Mouse (Mus musculus): ENCODE results near the gene Abca1. TPM values are rescaled to one million over a fixed set of nuclear protein-coding genes. Genes with fewer than 3 reads are reported as not detected.

Gene Abca1
- polyA plus RNA-seq, 1 experiment from 2014 or later: 16.3 TPM

DNA sequence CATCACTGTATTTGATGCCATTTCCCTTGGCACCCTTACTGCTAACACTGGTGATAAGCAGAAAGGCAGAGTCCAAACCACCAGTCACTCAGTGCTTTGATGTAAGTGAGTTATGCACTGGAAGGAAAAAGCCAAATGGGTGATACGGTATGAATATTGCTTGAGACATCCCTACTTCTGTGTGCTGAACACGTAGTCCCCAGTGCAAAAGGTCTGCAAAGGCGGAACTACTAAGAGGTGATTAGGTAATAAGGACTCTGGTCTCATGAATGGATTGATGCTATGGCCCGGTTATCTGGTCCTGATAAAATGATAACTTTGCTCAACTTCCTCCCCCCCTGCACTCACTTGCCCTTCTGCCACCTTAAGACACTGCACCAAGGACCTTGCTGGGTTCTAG, 26.4 kb upstream of the Abca1 start:
- H3K4me2 ChIP-seq: no peak overlapping the region
- H3K27ac ChIP-seq (ENCODE audit: low read depth, low read length): no peak overlapping the region
- WGBS: 78% methylated on average over 4 of the region's 4 CpGs
- no peaks in the 10 kb centered on the region for H3K27me3 ChIP-seq (replicated peaks; ENCODE audit: control insufficient read depth, insufficient read depth, low read length)
- H3K36me3 ChIP-seq (ENCODE audit: control insufficient read depth, insufficient read depth, low read length): no peaks in the 10 kb centered on the region
- ATAC-seq (replicated peaks; ENCODE audit: low FRiP score): no peak
- no peak overlapping the region for H3K4me3 ChIP-seq (ENCODE audit: low read depth, low read length)
- no peaks in the 10 kb centered on the region for H3K9me3 ChIP-seq (ENCODE audit: control insufficient read depth, low read length)
- no peak overlapping the region for H3K9ac ChIP-seq (ENCODE audit: low read depth, low read length)
- no peak for DNase-seq (ENCODE audit: low spot score)
- H3K4me1 ChIP-seq (replicated peaks; ENCODE audit: control insufficient read depth, insufficient read depth, low read length): no peaks in the 10 kb centered on the region

DNA sequence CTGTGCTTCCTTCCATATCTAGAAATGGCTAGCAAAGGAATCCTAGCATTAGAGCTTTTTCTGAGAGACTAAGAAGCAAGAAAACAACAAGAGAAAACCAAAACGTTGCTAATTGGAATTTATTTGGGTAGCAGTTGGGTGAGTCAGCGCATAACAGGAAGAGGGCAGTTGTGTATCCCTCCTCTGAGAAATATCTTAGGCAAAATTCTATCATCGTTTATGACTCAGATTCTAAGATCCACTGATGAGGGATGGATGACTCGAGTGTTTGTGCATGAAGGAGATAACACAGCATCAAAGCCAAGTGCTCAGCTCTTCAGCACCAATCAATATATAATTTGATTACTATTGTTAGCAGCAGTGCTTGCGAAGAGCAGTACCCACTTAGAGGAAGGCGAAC, 21.8 kb upstream of the Abca1 start:
- ATAC-seq (replicated peaks; ENCODE audit: low FRiP score): no peak
- Histone ChIP-seq H3K36me3 (ENCODE audit: control insufficient read depth, insufficient read depth, low read length) (no peaks in the 10 kb centered on the region), H3K4me2 (no peak overlapping the region), H3K4me1 (replicated peaks; ENCODE audit: control insufficient read depth, insufficient read depth, low read length) (no peaks in the 10 kb centered on the region), H3K9me3 (ENCODE audit: control insufficient read depth, low read length) (no peaks in the 10 kb centered on the region), H3K27ac (ENCODE audit: low read depth, low read length) (no peak overlapping the region), H3K27me3 (replicated peaks; ENCODE audit: control insufficient read depth, insufficient read depth, low read length) (no peaks in the 10 kb centered on the region), H3K9ac (ENCODE audit: low read depth, low read length) (no peak overlapping the region), H3K4me3 (ENCODE audit: low read depth, low read length) (no peak overlapping the region)
- 69% methylated on average over 6 of the region's 6 CpGs for WGBS
- no peak for DNase-seq (ENCODE audit: low spot score)

GRCm38 (mm10) chr4:53179308-53179820, 19.7 kb upstream of the Abca1 start:
- no peaks in the 10 kb centered on the region for H3K4me1 ChIP-seq (replicated peaks; ENCODE audit: control insufficient read depth, insufficient read depth, low read length)
- no peak overlapping the region for H3K9ac ChIP-seq (ENCODE audit: low read depth, low read length)
- 73% methylated on average over 10 of the region's 10 CpGs for WGBS
- no peaks in the 10 kb centered on the region for H3K36me3 ChIP-seq (ENCODE audit: control insufficient read depth, insufficient read depth, low read length)
- H3K4me2 ChIP-seq: no peak overlapping the region
- DNase-seq (ENCODE audit: low spot score): no peak
- no peak overlapping the region for H3K4me3 ChIP-seq (ENCODE audit: low read depth, low read length)
- no peak for ATAC-seq (replicated peaks; ENCODE audit: low FRiP score)
- H3K9me3 ChIP-seq (ENCODE audit: control insufficient read depth, low read length): no peaks in the 10 kb centered on the region
- H3K27me3 ChIP-seq (replicated peaks; ENCODE audit: control insufficient read depth, insufficient read depth, low read length): no peaks in the 10 kb centered on the region
- H3K27ac ChIP-seq (ENCODE audit: low read depth, low read length): no peak overlapping the region

DNA sequence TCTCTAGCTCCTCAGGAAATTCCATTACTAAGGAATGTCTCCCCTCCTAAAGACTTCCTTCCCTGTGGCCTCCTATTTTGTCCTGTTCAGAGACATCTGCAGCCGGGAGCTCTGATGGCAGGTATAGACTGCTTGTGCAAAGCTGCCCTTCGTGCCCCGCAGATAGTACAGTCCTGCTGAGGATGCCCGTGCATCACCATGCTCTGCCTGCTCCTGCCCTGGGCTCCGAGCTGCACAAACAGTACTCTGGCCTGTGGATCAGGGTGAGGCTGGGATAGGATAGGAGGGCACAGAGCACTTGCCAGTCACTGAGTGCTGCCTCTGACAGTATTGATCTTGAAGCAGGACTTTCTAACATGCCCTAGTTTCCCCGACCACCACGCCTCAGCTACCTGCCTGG, 18.8 kb upstream of the Abca1 start:
- ATAC-seq (replicated peaks; ENCODE audit: low FRiP score) (no peak), DNase-seq (ENCODE audit: low spot score) (no peak)
- no peak overlapping the region for H3K9ac ChIP-seq (ENCODE audit: low read depth, low read length)
- H3K4me1 ChIP-seq (replicated peaks; ENCODE audit: control insufficient read depth, insufficient read depth, low read length): no peaks in the 10 kb centered on the region
- WGBS: 80% methylated on average over 7 of the region's 7 CpGs
- H3K4me2 ChIP-seq: no peak overlapping the region
- no peaks in the 10 kb centered on the region for H3K27me3 ChIP-seq (replicated peaks; ENCODE audit: control insufficient read depth, insufficient read depth, low read length)
- no peaks in the 10 kb centered on the region for H3K36me3 ChIP-seq (ENCODE audit: control insufficient read depth, insufficient read depth, low read length)
- no peak overlapping the region for H3K4me3 ChIP-seq (ENCODE audit: low read depth, low read length)
- H3K27ac ChIP-seq (ENCODE audit: low read depth, low read length): no peak overlapping the region
- H3K9me3 ChIP-seq (ENCODE audit: control insufficient read depth, low read length): no peaks in the 10 kb centered on the region

GRCm38 (mm10) chr4:53177696-53178095, 18.0 kb upstream of the Abca1 start:
- Histone ChIP-seq H3K36me3 (ENCODE audit: control insufficient read depth, insufficient read depth, low read length) (no peaks in the 10 kb centered on the region), H3K4me3 (ENCODE audit: low read depth, low read length) (no peak overlapping the region), H3K4me1 (replicated peaks; ENCODE audit: control insufficient read depth, insufficient read depth, low read length) (no peaks in the 10 kb centered on the region), H3K27ac (ENCODE audit: low read depth, low read length) (no peak overlapping the region), H3K9me3 (ENCODE audit: control insufficient read depth, low read length) (no peaks in the 10 kb centered on the region), H3K4me2 (no peak overlapping the region), H3K9ac (ENCODE audit: low read depth, low read length) (no peak overlapping the region), H3K27me3 (replicated peaks; ENCODE audit: control insufficient read depth, insufficient read depth, low read length) (no peaks in the 10 kb centered on the region)
- DNase-seq (ENCODE audit: low spot score) (no peak), ATAC-seq (replicated peaks; ENCODE audit: low FRiP score) (no peak)
- WGBS: 88% methylated on average over 8 of the region's 8 CpGs

- no peak overlapping the region for H3K4me2 ChIP-seq
- H3K36me3 ChIP-seq (ENCODE audit: control insufficient read depth, insufficient read depth, low read length): no peaks in the 10 kb centered on the region
- WGBS: 85% methylated on average over 7 of the region's 7 CpGs
- no peak for ATAC-seq (replicated peaks; ENCODE audit: low FRiP score)
- H3K4me1 ChIP-seq (replicated peaks; ENCODE audit: control insufficient read depth, insufficient read depth, low read length): no peaks in the 10 kb centered on the region
- no peak overlapping the region for H3K4me3 ChIP-seq (ENCODE audit: low read depth, low read length)
- H3K27me3 ChIP-seq (replicated peaks; ENCODE audit: control insufficient read depth, insufficient read depth, low read length): no peaks in the 10 kb centered on the region
- DNase-seq (ENCODE audit: low spot score): no peak
- no peaks in the 10 kb centered on the region for H3K9me3 ChIP-seq (ENCODE audit: control insufficient read depth, low read length)
- no peak overlapping the region for H3K9ac ChIP-seq (ENCODE audit: low read depth, low read length)
- no peak overlapping the region for H3K27ac ChIP-seq (ENCODE audit: low read depth, low read length)
Measured at GRCm38 (mm10) chr4:53174906-53175305, 15.2 kb upstream of the Abca1 start.

- no peaks in the 10 kb centered on the region for H3K9me3 ChIP-seq (ENCODE audit: control insufficient read depth, low read length)
- ATAC-seq (replicated peaks; ENCODE audit: low FRiP score): no peak
- H3K4me1 ChIP-seq (replicated peaks; ENCODE audit: control insufficient read depth, insufficient read depth, low read length): no peaks in the 10 kb centered on the region
- no peak overlapping the region for H3K4me3 ChIP-seq (ENCODE audit: low read depth, low read length)
- WGBS: 66% methylated on average over 2 of the region's 2 CpGs
- H3K36me3 ChIP-seq (ENCODE audit: control insufficient read depth, insufficient read depth, low read length): no peaks in the 10 kb centered on the region
- no peak for DNase-seq (ENCODE audit: low spot score)
- no peak overlapping the region for H3K27ac ChIP-seq (ENCODE audit: low read depth, low read length)
- no peaks in the 10 kb centered on the region for H3K27me3 ChIP-seq (replicated peaks; ENCODE audit: control insufficient read depth, insufficient read depth, low read length)
- no peak overlapping the region for H3K9ac ChIP-seq (ENCODE audit: low read depth, low read length)
- H3K4me2 ChIP-seq: no peak overlapping the region
Measured at GRCm38 (mm10) chr4:53170403-53170802, 10.7 kb upstream of the Abca1 start.

GRCm38 (mm10) chr4:53165231-53165630, 5.5 kb upstream of the Abca1 start:
- Histone ChIP-seq H3K9ac (ENCODE audit: low read depth, low read length) (no peak overlapping the region), H3K36me3 (ENCODE audit: control insufficient read depth, insufficient read depth, low read length) (no peaks in the 10 kb centered on the region), H3K4me2 (no peak overlapping the region), H3K27ac (ENCODE audit: low read depth, low read length) (no peak overlapping the region), H3K4me1 (replicated peaks; ENCODE audit: control insufficient read depth, insufficient read depth, low read length) (no peaks in the 10 kb centered on the region), H3K27me3 (replicated peaks; ENCODE audit: control insufficient read depth, insufficient read depth, low read length) (no peaks in the 10 kb centered on the region), H3K4me3 (ENCODE audit: low read depth, low read length) (no peak overlapping the region), H3K9me3 (ENCODE audit: control insufficient read depth, low read length) (no peaks in the 10 kb centered on the region)
- WGBS: 89% methylated on average over 24 of the region's 25 CpGs
- DNase-seq (ENCODE audit: low spot score): no peak
- ATAC-seq (replicated peaks; ENCODE audit: low FRiP score): no peak

GRCm38 (mm10) chr4:53159176-53159575, 519 bp downstream of the Abca1 start:
- WGBS: under 1% methylated on average over 20 of the region's 20 CpGs
- Histone ChIP-seq H3K9ac (ENCODE audit: low read depth, low read length) (peak overlapping the region; percentile 28), H3K4me2 (peak overlapping the region; percentile 92), H3K4me3 (ENCODE audit: low read depth, low read length) (peak overlapping the region; percentile 67), H3K27ac (ENCODE audit: low read depth, low read length) (no peak overlapping the region), H3K4me1 (replicated peaks; ENCODE audit: control insufficient read depth, insufficient read depth, low read length) (no peaks in the 10 kb centered on the region; the same call in 1 of the 2 replicates), H3K27me3 (replicated peaks; ENCODE audit: control insufficient read depth, insufficient read depth, low read length) (no peaks in the 10 kb centered on the region), H3K36me3 (ENCODE audit: control insufficient read depth, insufficient read depth, low read length) (no peaks in the 10 kb centered on the region), H3K9me3 (ENCODE audit: control insufficient read depth, low read length) (no peaks in the 10 kb centered on the region)
- DNase-seq (ENCODE audit: low spot score) (peak; percentile 55), ATAC-seq (replicated peaks; ENCODE audit: low FRiP score) (peak; percentile 15; the same call in 1 of the 2 replicates)

All from liver, embryonic 11.5 days (tissue).